Mouse (Mus musculus) heart, adult 18-20 months (tissue): ENCODE measurements at regions not wholly inside any gene's neighbourhood (a gene's known extent, or its start where the extent isn't known, plus 50 kb on each side); places are given as distances from the start of the nearest gene placed in this dataset.

Source experiments
- DNase-seq, 2 experiments: peaks; one replicate each; pipeline ENCODE4 v3.0.0; 2021 to 2022; ENCODE audit warnings: mixed read lengths in 1 of 2

DNA sequence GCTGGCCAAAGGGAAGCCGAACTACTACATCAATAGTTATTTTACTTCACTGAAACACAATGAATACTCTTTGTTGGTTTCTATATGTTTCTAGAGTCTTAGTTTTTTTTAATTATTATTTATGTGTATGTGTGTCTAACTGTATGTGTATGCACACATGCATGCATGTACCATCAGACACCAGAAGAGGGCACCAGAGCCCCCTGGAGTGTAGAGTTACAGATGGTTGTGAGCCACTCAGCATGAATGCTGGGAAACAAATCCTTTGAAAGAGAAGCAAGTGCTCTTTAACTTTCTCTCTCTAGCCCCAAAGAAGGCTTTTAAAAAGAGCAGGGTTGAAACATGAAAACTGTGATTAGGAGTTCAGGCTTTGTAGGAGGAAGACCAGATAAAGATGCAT lies 290.7 kb downstream of the Sorl1 start:
- DNase-seq = no peak

- DNase-seq = peak; percentile 16 to 22
Measured at GRCm38 (mm10) chr9:41827356-41827755, 296.7 kb downstream of the Sorl1 start.

DNA sequence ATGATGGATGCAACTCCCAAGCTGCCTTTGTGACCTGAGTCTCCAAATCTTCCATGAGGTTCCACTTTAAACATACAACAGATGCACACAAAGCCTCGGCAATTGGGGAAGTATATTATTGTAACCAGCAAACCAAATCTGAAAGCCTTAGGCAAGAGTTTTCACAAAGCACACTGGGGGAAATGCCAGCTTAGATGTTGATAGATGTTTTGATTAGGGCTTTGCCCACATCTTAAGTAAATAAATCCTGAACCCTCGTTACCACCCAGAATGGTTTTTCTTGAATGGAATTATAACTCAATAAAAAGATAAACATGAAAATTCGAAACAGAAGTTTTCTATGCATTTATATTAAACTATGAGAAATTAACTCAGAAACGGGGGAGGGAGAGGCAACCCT lies 302.7 kb downstream of the Sorl1 start:
- no peak for DNase-seq

DNA sequence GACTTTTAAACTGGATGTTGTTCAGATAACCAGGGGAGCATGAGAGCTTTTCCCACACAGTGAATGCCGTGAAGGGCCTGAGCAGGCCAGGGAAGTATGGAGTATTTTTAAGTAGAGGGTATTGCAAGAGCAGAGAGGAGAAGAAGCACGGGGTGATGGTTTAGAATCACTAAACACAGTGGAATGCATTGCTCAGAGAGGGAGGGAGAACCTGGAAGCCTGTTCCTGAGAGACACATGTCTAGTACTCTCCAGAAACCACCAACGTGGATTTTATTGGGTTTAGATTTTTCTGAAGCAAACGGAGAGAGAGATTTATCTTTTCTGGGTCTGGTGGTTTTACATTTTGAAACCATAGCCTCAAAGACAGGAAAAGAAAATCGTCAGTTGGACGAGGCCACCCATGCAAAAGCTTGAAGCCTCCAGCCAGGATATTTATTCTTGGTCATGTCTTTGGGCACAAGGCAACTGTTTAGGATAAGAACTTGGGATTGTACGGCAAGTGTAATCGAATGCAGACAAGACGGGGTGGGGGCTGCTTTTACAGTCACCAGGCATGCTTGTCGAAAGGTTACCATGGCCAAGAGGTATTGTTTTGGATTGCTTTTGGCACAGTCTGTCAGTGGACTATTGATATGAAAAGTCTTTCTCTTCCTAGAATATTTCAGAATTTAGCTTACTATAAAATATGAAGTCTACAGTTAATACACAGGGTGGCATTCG lies 306.2 kb downstream of the Sorl1 start:
- no peak for DNase-seq

DNA sequence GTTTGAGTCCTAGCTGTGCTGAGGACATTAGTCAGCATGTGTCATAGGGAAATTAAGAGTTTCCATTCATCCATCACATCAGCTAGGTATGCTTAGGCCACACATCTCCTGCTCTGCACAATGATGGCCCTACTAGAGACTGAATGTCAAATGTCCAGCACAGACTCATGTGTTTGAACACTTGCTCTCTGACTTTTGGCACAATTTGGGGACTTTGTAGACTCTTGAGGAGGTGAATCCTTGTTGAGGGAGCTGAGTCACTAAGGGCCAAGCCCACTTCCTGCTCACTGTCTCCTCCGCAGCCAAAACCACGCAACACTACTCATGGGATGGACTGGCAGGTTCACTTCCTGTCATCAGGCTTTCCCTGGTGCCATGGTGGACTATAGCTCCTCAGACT lies 308.2 kb downstream of the Sorl1 start:
- no peak for DNase-seq

DNA sequence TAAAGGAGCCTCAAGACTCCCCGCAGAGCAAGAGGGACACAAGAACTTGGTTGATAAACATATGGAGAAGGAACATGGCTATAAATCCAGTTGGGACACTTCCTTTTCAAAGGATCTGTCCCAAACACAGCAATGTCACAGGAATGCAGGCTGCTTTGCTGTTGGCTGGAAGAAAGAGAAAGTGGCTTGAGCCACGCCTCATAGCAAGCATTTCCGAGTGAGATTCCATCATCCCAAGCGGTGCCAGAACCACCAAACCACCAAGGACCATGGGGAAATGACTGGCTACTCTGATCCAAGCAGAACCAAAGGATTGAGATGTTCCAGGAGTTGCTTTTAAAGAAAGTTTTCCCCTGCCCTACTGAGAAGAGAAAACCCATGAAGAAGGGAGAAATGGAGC lies 314.8 kb downstream of the Sorl1 start:
- DNase-seq = peak; percentile 43 to 70

DNA sequence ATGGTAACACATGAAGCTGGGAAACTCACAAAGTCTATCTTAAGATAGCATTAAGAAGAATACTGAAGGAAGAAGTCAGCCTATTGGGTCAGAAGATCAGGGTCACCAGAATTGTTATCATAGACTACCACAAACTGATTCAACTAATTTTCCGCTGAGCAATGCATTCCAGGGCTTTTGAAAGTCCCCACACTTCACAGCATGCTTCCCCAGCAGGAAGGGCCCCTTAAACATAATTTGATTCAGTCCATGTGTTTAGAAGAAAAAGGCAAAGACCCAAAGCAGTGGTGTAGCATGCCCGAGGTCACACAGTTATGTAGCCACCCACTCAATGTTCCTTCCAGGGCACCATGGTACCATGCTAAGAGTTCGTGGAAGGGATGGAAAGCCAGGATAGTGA lies 315.3 kb downstream of the Sorl1 start:
- DNase-seq = no peak

GRCm38 (mm10) chr9:41806289-41806621 lies 317.8 kb downstream of the Sorl1 start:
- DNase-seq = no peak

DNA sequence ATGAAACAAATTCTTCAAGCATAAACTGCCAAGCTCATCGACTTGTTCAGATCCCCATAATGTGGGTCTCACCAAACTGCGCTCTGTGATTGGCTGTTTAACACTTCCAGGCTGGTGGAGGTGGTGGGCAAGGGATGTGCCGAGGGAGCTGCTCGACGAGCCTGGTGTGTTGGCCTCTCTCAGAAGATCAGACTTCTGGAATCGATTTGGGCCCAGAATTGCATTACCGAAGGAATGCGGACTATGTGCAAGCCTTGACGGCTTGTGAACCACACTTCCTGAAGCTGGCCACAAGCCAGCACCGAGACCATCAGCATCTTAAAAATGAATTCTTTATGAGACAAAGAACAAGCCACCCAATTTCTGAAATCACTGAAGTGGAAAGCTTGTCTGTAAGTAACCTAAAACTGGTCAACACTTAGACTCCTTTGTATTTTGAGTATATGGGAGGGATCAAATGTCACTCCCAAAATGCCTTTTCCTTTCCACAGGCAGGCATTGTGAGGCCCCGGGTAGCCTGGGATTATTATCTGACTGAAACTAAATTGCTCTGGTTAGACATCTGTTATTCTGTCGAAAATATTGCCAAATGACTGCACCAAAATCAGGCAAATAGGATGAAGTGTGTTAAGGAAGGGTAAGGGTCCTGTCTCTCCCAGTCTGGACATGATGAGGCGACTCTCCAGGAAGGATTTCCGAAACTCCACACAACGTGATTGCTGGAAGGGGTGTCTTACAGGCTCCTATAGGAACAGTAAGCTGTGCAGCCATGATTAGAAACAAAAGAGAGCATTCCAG lies 318.4 kb downstream of the Sorl1 start:
- peak in 1 of 2 experiments; percentile 13 for DNase-seq

- DNase-seq = peak in 1 of 2 experiments; percentile 6
Measured at GRCm38 (mm10) chr9:41804711-41805331, 319.3 kb downstream of the Sorl1 start.

- DNase-seq = no peak
Measured at GRCm38 (mm10) chr9:41803680-41804460, 320.2 kb downstream of the Sorl1 start.

DNA sequence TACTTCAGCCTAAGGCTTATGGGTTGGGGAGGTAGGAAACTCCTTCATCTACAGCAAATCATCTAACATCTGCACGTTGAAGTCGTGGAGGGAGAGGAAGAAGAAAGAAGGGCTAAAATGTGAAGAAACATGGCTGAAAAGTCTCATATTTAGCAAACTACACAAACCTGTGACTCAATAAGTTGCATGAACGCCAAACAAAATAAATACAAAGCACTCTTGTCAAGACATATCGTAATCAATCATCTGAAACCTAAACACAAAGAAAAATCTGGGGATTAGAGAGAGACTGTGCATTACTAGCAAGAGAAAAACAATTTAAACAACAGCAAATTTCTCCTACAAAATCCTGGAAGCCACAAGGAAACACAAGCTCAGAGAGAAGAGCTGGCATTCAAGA lies 322.7 kb downstream of the Sorl1 start:
- DNase-seq = no peak

DNA sequence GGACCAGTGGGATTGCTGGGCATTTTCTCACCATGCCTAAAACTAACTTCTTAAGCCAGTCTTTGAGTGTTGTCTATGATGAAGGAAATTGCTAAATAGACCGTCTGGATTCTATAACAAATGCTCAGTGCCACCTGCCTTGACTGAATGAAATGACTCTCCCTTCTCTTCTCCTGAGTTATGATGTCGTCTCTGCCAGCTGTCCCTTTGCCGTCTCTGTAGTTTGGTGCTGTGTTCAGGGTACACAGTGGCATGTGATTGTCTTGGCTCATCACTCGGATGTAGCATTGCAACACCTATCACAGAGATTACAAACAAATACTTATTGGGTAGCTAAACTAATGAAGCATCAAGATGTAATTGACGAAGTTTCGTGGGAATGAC lies 331.3 kb downstream of the Sorl1 start:
- no peak for DNase-seq

DNA sequence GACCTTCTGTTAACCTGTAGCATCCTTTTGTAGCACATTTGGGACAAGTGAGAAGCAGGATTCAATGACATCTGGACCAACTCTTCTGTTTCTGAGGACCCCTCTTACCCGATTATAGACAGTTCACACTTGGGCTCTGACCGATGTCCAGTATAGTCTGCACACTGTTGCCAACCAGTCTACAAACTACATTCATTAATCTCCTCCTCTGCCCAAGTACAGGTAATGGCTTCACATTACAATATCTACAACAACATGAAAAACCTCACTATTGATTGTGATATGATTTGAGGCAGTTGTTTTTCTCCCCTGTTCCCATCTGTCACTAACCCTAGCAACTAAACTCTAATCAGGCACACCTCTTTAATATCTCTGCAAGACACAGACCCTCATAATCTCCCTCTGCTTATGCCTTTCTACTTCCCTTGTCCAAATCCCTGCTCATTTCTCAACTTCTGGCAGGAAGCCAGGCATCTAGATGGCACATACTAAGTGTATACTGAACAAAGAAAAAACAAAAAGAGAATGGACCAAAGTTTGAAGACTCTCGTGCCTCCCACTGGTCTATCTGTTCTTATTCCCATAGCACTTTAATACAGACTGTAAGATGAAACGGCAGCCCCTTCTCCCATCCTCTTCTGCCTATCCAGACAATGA lies 331.8 kb downstream of the Sorl1 start:
- no peak for DNase-seq

- DNase-seq = no peak
Measured at GRCm38 (mm10) chr9:41791501-41792172, 332.5 kb downstream of the Sorl1 start.

DNA sequence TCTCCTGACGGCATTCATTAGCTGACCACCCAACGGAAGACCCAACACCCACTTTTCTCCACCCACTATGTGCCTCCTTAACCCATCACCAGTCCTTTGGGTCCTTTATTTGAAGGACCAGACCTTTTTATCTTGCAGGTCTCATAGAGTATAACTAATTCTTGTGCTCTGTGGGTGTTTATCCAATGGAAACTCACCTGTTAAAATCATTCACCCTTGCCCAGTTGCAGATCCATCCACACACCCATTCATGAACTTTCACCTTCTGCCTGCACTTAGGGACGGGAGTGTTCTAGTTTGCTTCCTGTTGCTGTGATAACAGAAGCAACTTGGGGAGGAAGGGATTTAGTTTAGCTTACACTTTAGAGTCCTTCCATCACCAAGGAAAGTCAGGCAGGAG lies 339.0 kb downstream of the Sorl1 start:
- peak in 1 of 2 experiments; percentile 13 for DNase-seq

DNA sequence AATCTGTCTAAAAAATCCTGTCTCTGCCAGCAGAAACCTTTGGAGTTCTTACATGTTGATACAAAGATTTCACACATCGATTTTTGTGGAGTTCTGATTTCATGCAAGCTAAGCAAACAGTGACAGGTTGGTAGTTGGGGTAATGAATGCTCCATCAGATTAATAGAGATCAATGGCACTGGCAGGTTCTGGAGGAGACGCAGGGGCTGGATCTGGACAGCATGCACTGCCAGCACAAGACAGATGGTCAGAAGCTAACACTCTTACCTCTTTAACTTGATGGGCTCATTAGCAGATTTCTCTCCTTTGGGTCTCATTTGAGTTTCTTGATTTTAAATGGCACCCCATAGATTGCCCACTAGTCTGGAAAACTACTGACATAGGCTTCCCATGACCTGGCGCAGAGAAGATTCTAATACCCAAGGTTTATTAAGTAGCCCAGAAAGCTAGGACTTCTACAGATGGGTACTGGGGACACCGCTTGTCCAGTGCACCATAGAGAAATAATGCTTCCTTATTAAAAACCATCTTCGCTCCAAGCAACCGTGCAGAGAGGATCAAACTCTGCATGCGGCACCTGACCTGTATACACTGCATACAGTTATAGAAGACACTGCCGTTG lies 351.7 kb downstream of the Sorl1 start:
- no peak for DNase-seq

DNA sequence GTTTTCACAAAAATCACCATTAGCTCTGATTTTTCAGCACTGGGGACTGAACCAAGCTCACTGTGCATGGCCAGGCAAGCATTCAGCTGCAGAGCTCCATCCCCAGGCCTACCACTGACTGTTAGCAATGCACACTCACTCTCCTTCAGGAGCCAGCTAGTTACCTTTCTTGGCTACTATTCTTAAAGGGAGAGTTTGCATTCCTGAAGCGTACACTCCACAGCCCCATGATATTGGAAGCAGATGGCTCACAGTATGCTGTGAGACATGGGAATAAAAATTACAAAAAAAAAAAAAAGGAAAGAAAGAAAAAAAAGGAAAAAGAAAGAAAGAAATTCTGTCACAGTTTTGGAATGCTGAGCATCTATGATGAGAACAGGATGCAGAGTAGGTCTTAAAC lies 352.8 kb downstream of the Sorl1 start:
- DNase-seq = no peak

- no peak for DNase-seq
Measured at GRCm38 (mm10) chr9:41768316-41768715, 355.8 kb downstream of the Sorl1 start.

GRCm38 (mm10) chr9:41766533-41766920 lies 357.6 kb downstream of the Sorl1 start:
- peak; percentile 74 to 80 for DNase-seq
